Mouse (Mus musculus): ENCODE results near the gene Emcn. TPM values are rescaled to one million over a fixed set of nuclear protein-coding genes. Genes with fewer than 3 reads are reported as not detected.

Emcn gene
- polyA plus RNA-seq, 1 experiment from 2014 or later = 23.0 TPM

- Histone ChIP-seq H3K4me1 (no peaks in the 10 kb centered on the region), H3K27me3 (no peaks in the 10 kb centered on the region), H3K27ac (no peak overlapping the region), H3K4me3 (no peak overlapping the region), H3K36me3 (no peaks in the 10 kb centered on the region), H3K4me2 (replicated peaks) (no peak overlapping the region), H3K9ac (no peak overlapping the region), H3K9me3 (replicated peaks) (no peaks in the 10 kb centered on the region)
- ATAC-seq (ENCODE audit: low FRiP score) = no peak
- 89% methylated on average over 6 of the region's 6 CpGs for WGBS
Measured at GRCm38 (mm10) chr3:137429516-137429915, 88.6 kb downstream of the Emcn start.

- Histone ChIP-seq H3K4me3 (no peak overlapping the region), H3K27me3 (no peaks in the 10 kb centered on the region), H3K9me3 (replicated peaks) (no peaks in the 10 kb centered on the region), H3K4me2 (replicated peaks) (no peak overlapping the region), H3K4me1 (no peaks in the 10 kb centered on the region), H3K9ac (no peak overlapping the region), H3K27ac (no peak overlapping the region), H3K36me3 (no peaks in the 10 kb centered on the region)
- ATAC-seq (ENCODE audit: low FRiP score) = no peak
- 69% methylated on average over 4 of the region's 4 CpGs for WGBS
Measured at GRCm38 (mm10) chr3:137464902-137465629, 124.2 kb downstream of the Emcn start.

- Histone ChIP-seq H3K9me3 (replicated peaks) (no peaks in the 10 kb centered on the region), H3K27ac (no peak overlapping the region), H3K9ac (no peak overlapping the region), H3K27me3 (no peaks in the 10 kb centered on the region), H3K4me2 (replicated peaks) (no peak overlapping the region), H3K4me3 (no peak overlapping the region), H3K36me3 (no peaks in the 10 kb centered on the region), H3K4me1 (no peaks in the 10 kb centered on the region)
- ATAC-seq (ENCODE audit: low FRiP score) = no peak
- 69% methylated on average over 4 of the region's 4 CpGs for WGBS
Measured at GRCm38 (mm10) chr3:137465953-137466352, 125.1 kb downstream of the Emcn start.

- WGBS = 88% methylated on average over 4 of the region's 4 CpGs
- Histone ChIP-seq H3K27me3 (no peaks in the 10 kb centered on the region), H3K9ac (no peak overlapping the region), H3K4me3 (no peak overlapping the region), H3K9me3 (replicated peaks) (no peaks in the 10 kb centered on the region), H3K27ac (no peak overlapping the region), H3K4me1 (no peaks in the 10 kb centered on the region), H3K36me3 (no peaks in the 10 kb centered on the region), H3K4me2 (replicated peaks) (no peak overlapping the region)
- ATAC-seq (ENCODE audit: low FRiP score) = no peak
Measured at GRCm38 (mm10) chr3:137466766-137467165, 125.9 kb downstream of the Emcn start.

- Histone ChIP-seq H3K4me3 (no peak overlapping the region), H3K9ac (no peak overlapping the region), H3K27ac (no peak overlapping the region), H3K36me3 (no peaks in the 10 kb centered on the region), H3K27me3 (no peaks in the 10 kb centered on the region), H3K9me3 (replicated peaks) (no peaks in the 10 kb centered on the region), H3K4me1 (no peaks in the 10 kb centered on the region), H3K4me2 (replicated peaks) (no peak overlapping the region)
- WGBS = 90% methylated on average over 1 of the region's 1 CpGs
- no peak for ATAC-seq (ENCODE audit: low FRiP score)
Measured at GRCm38 (mm10) chr3:137467386-137467785, 126.5 kb downstream of the Emcn start.

GRCm38 (mm10) chr3:137472145-137472544 is 131.3 kb downstream of the Emcn start:
- H3K9ac ChIP-seq = no peak overlapping the region
- H3K9me3 ChIP-seq (replicated peaks) = no peaks in the 10 kb centered on the region
- no peak overlapping the region for H3K4me2 ChIP-seq (replicated peaks)
- H3K27me3 ChIP-seq = no peaks in the 10 kb centered on the region
- no peaks in the 10 kb centered on the region for H3K36me3 ChIP-seq
- H3K4me1 ChIP-seq = no peaks in the 10 kb centered on the region
- WGBS = 94% methylated on average over 1 of the region's 1 CpGs
- no peak overlapping the region for H3K27ac ChIP-seq
- no peak for ATAC-seq (ENCODE audit: low FRiP score)
- H3K4me3 ChIP-seq = no peak overlapping the region

- no peaks in the 10 kb centered on the region for H3K36me3 ChIP-seq
- no peak overlapping the region for H3K9ac ChIP-seq
Measured at GRCm38 (mm10) chr3:137479761-137480339, 139.0 kb downstream of the Emcn start.

GRCm38 (mm10) chr3:137481157-137481556 is 140.3 kb downstream of the Emcn start:
- no peaks in the 10 kb centered on the region for H3K36me3 ChIP-seq
- no peak for ATAC-seq (ENCODE audit: low FRiP score)

More at GRCm38 (mm10) chr3:137479761-137480339, 139.0 kb downstream of the Emcn start:
- H3K27me3 ChIP-seq = no peaks in the 10 kb centered on the region
- H3K27ac ChIP-seq = no peak overlapping the region
- 50% methylated on average over 7 of the region's 7 CpGs for WGBS
- H3K4me3 ChIP-seq = no peak overlapping the region
- no peak for ATAC-seq (ENCODE audit: low FRiP score)
- H3K9me3 ChIP-seq (replicated peaks) = no peaks in the 10 kb centered on the region
- no peak overlapping the region for H3K4me2 ChIP-seq (replicated peaks)
- no peaks in the 10 kb centered on the region for H3K4me1 ChIP-seq

More at GRCm38 (mm10) chr3:137481157-137481556, 140.3 kb downstream of the Emcn start:
- Histone ChIP-seq H3K4me1 (no peaks in the 10 kb centered on the region), H3K27ac (no peak overlapping the region), H3K27me3 (no peaks in the 10 kb centered on the region), H3K4me2 (replicated peaks) (no peak overlapping the region), H3K4me3 (no peak overlapping the region), H3K9me3 (replicated peaks) (no peaks in the 10 kb centered on the region), H3K9ac (no peak overlapping the region)
